Mouse (Mus musculus) neutrophil, adult 83 days (primary cell): ENCODE results near the gene Tfpi2. TPM values are rescaled to one million over a fixed set of nuclear protein-coding genes. Genes with fewer than 3 reads are reported as not detected.

Source experiments
- total RNA-seq, 2 experiments: library from RNA; stranded (reverse); gene quantifications; one replicate each; pipeline ENCODE4 v1.2.4; 2023

Gene Tfpi2
- under 1 TPM; 0.35 to 0.81 TPM for total RNA-seq

DNA sequence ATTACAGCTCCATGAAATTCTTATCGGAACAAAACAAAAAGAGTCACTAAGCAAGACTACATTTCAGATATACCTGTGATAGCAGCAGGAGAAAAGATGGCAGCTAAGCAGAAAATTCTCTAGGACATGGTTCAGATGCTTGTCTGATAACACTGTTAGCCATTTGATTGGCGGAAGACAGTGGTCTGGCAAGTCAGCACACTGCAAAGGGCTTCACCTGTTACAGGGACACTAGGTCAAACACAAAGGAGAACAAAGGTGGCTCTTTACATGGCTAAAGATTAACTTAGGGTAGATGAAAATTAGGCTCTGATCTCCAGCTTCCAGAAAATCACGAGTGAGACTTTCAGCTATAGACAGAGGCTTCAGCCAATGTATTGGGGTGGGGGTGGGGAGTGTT, at the start of gene Tfpi2:
Gene Tfpi2 (minus strand): TSS at position 170 of the 400 bp plus-strand sequence.

DNA sequence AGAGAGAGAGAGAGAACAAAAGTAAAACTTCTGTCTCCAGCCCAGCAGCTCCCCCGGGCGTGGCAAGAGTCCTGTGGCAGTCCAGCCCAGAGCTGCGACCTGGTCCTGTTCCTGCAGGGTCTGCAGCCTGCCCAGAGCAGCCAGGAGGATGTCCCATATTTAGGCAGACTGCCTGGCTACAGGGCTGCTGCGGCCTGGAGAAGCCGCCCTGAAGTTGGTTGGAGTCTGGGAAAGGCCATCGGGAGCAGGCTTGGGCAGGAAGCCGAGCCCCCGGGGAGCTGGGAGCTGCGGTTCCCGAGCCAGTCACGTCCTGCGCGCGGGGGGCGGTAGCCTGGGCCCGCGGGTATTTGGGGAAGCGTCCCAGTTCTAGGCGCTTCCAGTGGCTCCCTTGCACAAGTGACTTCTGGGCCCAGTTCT, 15.2 kb upstream of the Tfpi2 start, which contains the start of gene Gng11:
Gene Gng11 (plus strand): TSS at position 15 of the 417 bp plus-strand sequence.

DNA sequence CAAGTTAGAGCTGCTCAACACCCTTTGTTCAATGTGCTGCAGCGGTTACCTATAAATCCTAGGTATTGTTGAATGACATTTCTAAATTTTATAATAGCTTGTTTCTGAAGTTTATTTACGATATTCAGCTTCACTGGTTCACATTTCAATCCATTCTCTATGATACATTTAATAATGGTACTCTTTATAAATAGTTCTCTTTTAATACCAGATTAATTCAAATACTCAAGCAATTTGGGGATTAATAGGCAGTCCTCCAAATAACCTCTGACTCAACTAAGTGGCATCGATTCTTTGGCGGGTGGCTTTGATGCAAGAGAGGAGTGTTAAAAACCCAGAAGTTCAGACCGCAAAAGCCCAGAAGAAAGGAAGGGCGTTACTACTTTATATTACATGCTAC, 4.8 kb upstream of the Tfpi2 start, which contains the start of gene Gngt1:
Gene Gngt1 (plus strand): TSS at position 301 of the 400 bp plus-strand sequence.

Other genes starting within 250 kb of the Tfpi2 start
- not detected for gene Calcr, start 224.2 kb downstream of the Tfpi2 start, total RNA-seq
- not detected for gene Gngt1, start 4.9 kb upstream of the Tfpi2 start, total RNA-seq
- gene Gng11, start 15.0 kb upstream of the Tfpi2 start, total RNA-seq, result 1 to 10 TPM; 1.0 to 1.4 TPM
- gene Bet1, start 98.1 kb upstream of the Tfpi2 start, total RNA-seq, result 10 to 100 TPM; 13.5 to 16.1 TPM